Mouse (Mus musculus) hindbrain, embryonic 11.5 days (tissue): Measurements from ENCODE around the gene Thada. TPM values are rescaled to one million over a fixed set of nuclear protein-coding genes. Genes with fewer than 3 reads are reported as not detected.

Experiments
- ATAC-seq: fragments of 200-750 bp; cut with Nextera tagmentation; 2 replicates; pipeline ENCODE4 v1.8.0; 2017; ENCODE audit warnings: mild to moderate bottlenecking, moderate TSS enrichment, moderate library complexity; ENCODE audit not compliant: low FRiP score
- DNase-seq: peaks from one replicate; pipeline ENCODE4 v3.0.0-alpha.2; 2015; ENCODE audit warnings: low spot score
- H3K27ac ChIP-seq: fragments of 300-500 bp; sonication (generic); 2 replicates; pipeline ENCODE4 v1.5.1; 2014; ENCODE audit warnings: mild to moderate bottlenecking, low read depth, low read length
- H3K27me3 ChIP-seq: fragments of 300-500 bp; sonication (generic); 2 replicates; pipeline ENCODE4 v1.6.1; 2014; ENCODE audit warnings: mild to moderate bottlenecking, low read length, moderate library complexity, mixed read lengths; ENCODE audit not compliant: control insufficient read depth, insufficient read depth
- H3K36me3 ChIP-seq: fragments of 300-500 bp; sonication (generic); 2 replicates; pipeline ENCODE4 v1.6.1; 2014; ENCODE audit warnings: mild to moderate bottlenecking, low read length, moderate library complexity, mixed read lengths; ENCODE audit not compliant: control insufficient read depth, insufficient read depth
- H3K4me1 ChIP-seq: fragments of 300-500 bp; sonication (generic); replicated peaks from 2 replicates; pipeline ENCODE4 v1.6.1; 2014; ENCODE audit warnings: low read length, mixed read lengths; ENCODE audit not compliant: control insufficient read depth, insufficient read depth
- H3K4me2 ChIP-seq: fragments of 300-500 bp; sonication (generic); replicated peaks from 2 replicates; pipeline ENCODE4 v1.6.1; 2014; ENCODE audit warnings: mild to moderate bottlenecking, low read depth, low read length
- H3K4me3 ChIP-seq: fragments of 300-500 bp; sonication (generic); 2 replicates; pipeline ENCODE4 v1.5.1; 2014; ENCODE audit warnings: low read depth, low read length
- H3K9ac ChIP-seq: fragments of 300-500 bp; sonication (generic); 2 replicates; pipeline ENCODE4 v1.6.1; 2014; ENCODE audit warnings: low read depth, low read length
- H3K9me3 ChIP-seq: fragments of 300-500 bp; sonication (generic); 2 replicates; pipeline ENCODE4 v1.6.1; 2016; ENCODE audit warnings: low read length; ENCODE audit not compliant: control insufficient read depth
- WGBS: fragments of 180-500 bp; shearing (Covaris S2); extraction: QIAGEN DNeasy Blood & Tissue Kit; methylation state at CpG from one replicate; pipeline ENCODE4 v1.1.7; 2014; 5-methylcytosine and 5-hydroxymethylcytosine counted together
- polyA plus RNA-seq: library from polyadenylated mRNA; unstranded; fragments of >200 nt; fragmentation: Nextera tagmentation; extraction: Ambion mirVana; gene quantifications from 2 replicates; pipeline ENCODE4 v1.2.1, GENCODE M21; 2014

Gene Thada
- polyA plus RNA-seq, 1 experiment from 2014 or later: 13.1 TPM

DNA sequence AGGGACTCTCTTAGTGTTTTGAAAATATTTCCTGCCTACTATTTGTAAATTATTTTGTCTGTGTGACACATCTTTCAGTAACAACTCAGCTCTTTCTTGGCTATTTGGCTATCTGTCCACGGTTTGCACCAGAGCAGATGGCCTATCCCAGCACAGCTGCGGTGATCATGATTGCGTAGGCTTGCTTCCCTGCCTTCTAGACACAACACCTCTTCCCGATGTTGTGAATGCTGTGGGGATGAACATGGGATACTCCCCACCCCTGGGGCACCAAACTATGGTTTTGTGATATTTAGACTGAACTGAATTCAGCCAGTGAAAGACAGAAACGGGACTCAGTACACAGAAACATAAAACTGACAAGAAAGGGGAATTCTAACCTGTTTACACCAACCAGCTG, 144.7 kb downstream of the Thada start:
- Histone ChIP-seq H3K27me3 (no peaks in the 10 kb centered on the region), H3K4me3 (no peak overlapping the region), H3K4me1 (no peaks in the 10 kb centered on the region), H3K36me3 (no peaks in the 10 kb centered on the region), H3K9ac (no peak overlapping the region), H3K9me3 (no peaks in the 10 kb centered on the region), H3K4me2 (no peak overlapping the region), H3K27ac (no peak overlapping the region)
- ATAC-seq (no peak), DNase-seq (no peak)
- 89% methylated on average over 5 of the region's 5 CpGs for WGBS

DNA sequence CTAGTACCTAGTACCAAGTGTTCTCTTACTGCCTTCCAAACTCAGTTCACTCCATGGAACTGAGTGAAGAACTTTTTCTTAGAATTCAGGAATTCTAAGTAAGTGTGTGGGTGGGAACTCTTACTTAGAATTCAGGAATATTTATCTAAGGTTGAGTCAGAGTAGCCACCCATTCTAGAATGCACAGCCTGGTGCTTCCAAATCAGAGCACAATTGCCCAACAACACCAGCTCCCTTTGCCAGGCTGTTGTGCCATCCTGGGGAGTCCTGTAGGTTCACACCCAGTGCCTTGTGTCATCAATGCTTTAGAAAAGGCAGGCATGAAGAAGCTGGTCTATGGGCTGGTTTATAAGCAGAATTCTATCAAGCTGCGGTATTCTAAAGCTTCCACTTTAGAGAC, 145.4 kb downstream of the Thada start:
- no peak overlapping the region for H3K4me2 ChIP-seq
- DNase-seq (no peak), ATAC-seq (no peak)
- H3K4me3 ChIP-seq: no peak overlapping the region
- H3K9me3 ChIP-seq: no peaks in the 10 kb centered on the region
- H3K36me3 ChIP-seq: no peaks in the 10 kb centered on the region
- no peak overlapping the region for H3K9ac ChIP-seq
- no peak overlapping the region for H3K27ac ChIP-seq
- WGBS: 88% methylated on average over 1 of the region's 1 CpGs
- H3K4me1 ChIP-seq: no peaks in the 10 kb centered on the region
- no peaks in the 10 kb centered on the region for H3K27me3 ChIP-seq

DNA sequence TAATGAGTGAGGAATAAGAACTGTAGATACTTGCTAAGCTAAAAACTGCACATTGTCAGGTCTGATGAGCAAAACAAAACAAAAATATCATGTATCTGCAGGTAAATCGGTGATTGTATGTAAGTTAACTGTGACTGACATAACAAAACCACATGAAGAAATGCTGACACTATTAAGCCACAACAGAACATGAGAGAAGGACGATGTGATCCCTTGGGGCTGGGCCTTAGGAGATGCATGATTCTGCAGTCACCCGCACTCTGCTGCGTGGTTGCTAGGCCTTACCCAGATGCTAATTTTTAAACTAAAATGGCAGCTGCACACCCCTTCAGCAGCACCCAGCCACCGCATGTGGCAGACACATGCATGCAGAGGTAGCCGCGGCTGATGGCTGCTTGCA, 151.7 kb downstream of the Thada start:
- ATAC-seq: no peak
- Histone ChIP-seq H3K27me3 (no peaks in the 10 kb centered on the region), H3K4me3 (no peak overlapping the region), H3K36me3 (no peaks in the 10 kb centered on the region), H3K4me1 (no peaks in the 10 kb centered on the region), H3K9me3 (no peaks in the 10 kb centered on the region), H3K4me2 (no peak overlapping the region), H3K27ac (no peak overlapping the region), H3K9ac (no peak overlapping the region)
- 94% methylated on average over 7 of the region's 7 CpGs for WGBS
- no peak for DNase-seq

- Histone ChIP-seq H3K4me2 (no peak overlapping the region), H3K9ac (no peak overlapping the region), H3K4me1 (no peaks in the 10 kb centered on the region), H3K27ac (no peak overlapping the region), H3K4me3 (no peak overlapping the region), H3K36me3 (0 out of 2 replicates have a peak, but pooled peaks cover 4% of the 10 kb centered on the region), H3K9me3 (no peaks in the 10 kb centered on the region), H3K27me3 (no peaks in the 10 kb centered on the region)
- no peak for ATAC-seq
- no peak for DNase-seq
- WGBS: 83% methylated on average over 6 of the region's 6 CpGs
Observed at GRCm38 (mm10) chr17:84313494-84313893, 152.5 kb downstream of the Thada start.

- Histone ChIP-seq H3K4me3 (no peak overlapping the region), H3K27me3 (no peaks in the 10 kb centered on the region), H3K9me3 (no peaks in the 10 kb centered on the region), H3K9ac (no peak overlapping the region), H3K36me3 (peaks cover 5% of the 10 kb centered on the region; the same call in 1 of the 2 replicates), H3K4me2 (no peak overlapping the region), H3K4me1 (no peaks in the 10 kb centered on the region), H3K27ac (no peak overlapping the region)
- DNase-seq (no peak), ATAC-seq (no peak)
- 75% methylated on average over 1 of the region's 1 CpGs for WGBS
Observed at GRCm38 (mm10) chr17:84306151-84306550, 159.9 kb downstream of the Thada start.

DNA sequence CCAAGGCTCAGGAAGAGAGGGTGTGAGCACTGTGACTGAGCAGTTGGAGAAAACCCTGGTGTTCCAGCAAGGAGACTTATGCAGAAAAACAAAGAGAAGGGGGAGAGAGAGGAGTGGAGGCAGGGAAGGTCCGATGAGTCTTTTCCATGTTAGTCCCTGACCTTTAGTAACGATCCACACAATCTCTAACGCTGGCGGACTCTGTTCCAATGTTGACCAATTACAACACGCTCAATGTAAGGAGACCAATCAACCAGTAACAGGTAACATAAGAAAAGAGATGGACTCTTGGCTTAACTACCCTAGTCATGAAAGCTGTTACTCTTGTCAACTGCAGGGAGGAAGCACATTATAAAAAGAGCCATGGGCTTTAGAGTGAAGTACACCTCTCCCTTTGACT, 160.9 kb downstream of the Thada start:
- H3K9me3 ChIP-seq: no peaks in the 10 kb centered on the region
- WGBS: 93% methylated on average over 5 of the region's 5 CpGs

DNA sequence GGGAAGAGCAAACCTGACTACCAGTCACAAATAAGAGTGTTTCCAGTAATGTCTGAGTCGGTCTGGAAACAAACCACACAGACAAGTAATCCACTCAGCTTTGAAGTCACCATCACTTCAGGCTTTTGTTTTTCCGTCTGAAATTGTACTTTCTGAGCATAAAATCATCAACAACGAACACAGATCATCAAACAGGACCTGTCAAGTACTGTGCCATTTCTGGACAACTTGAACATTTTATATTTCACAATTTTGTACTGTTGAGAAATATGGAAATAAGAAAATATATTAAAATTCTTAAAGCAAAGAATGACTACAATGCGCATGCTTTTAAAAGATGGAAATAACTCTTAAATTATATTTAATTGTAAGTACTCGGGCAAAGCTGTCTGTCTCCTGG, 161.9 kb downstream of the Thada start:
- Histone ChIP-seq H3K36me3 (peaks cover 5% of the 10 kb centered on the region; the same call in 1 of the 2 replicates), H3K4me1 (no peaks in the 10 kb centered on the region), H3K4me2 (no peak overlapping the region), H3K27ac (no peak overlapping the region), H3K9ac (no peak overlapping the region), H3K9me3 (no peaks in the 10 kb centered on the region), H3K27me3 (no peaks in the 10 kb centered on the region), H3K4me3 (no peak overlapping the region)
- WGBS: 90% methylated on average over 5 of the region's 5 CpGs
- DNase-seq (no peak), ATAC-seq (no peak)

More for the DNA sequence above, 160.9 kb downstream of the Thada start:
- no peaks in the 10 kb centered on the region for H3K27me3 ChIP-seq
- H3K36me3 ChIP-seq: peaks cover 5% of the 10 kb centered on the region; the same call in 1 of the 2 replicates
- no peaks in the 10 kb centered on the region for H3K4me1 ChIP-seq
- no peak for ATAC-seq
- no peak overlapping the region for H3K4me3 ChIP-seq
- DNase-seq: no peak
- H3K9ac ChIP-seq: no peak overlapping the region
- H3K27ac ChIP-seq: no peak overlapping the region
- H3K4me2 ChIP-seq: no peak overlapping the region

- no peaks in the 10 kb centered on the region for H3K4me1 ChIP-seq
- H3K9me3 ChIP-seq: no peaks in the 10 kb centered on the region
- no peak overlapping the region for H3K27ac ChIP-seq
- H3K27me3 ChIP-seq: no peaks in the 10 kb centered on the region
- no peak overlapping the region for H3K4me2 ChIP-seq
- no peak overlapping the region for H3K9ac ChIP-seq
- no peak for ATAC-seq
- WGBS: 94% methylated on average over 6 of the region's 6 CpGs
- no peaks in the 10 kb centered on the region for H3K36me3 ChIP-seq
- no peak overlapping the region for H3K4me3 ChIP-seq
- no peak for DNase-seq
Observed at GRCm38 (mm10) chr17:84297976-84298375, 168.0 kb downstream of the Thada start.

- Histone ChIP-seq H3K9ac (no peak overlapping the region), H3K27me3 (no peaks in the 10 kb centered on the region)
Observed at GRCm38 (mm10) chr17:84293221-84293620, 172.8 kb downstream of the Thada start.

More at GRCm38 (mm10) chr17:84293221-84293620, 172.8 kb downstream of the Thada start:
- H3K4me3 ChIP-seq: no peak overlapping the region
- no peak overlapping the region for H3K4me2 ChIP-seq
- ATAC-seq (no peak), DNase-seq (no peak)
- WGBS: 89% methylated on average over 4 of the region's 4 CpGs
- no peaks in the 10 kb centered on the region for H3K36me3 ChIP-seq
- no peaks in the 10 kb centered on the region for H3K9me3 ChIP-seq
- H3K27ac ChIP-seq: no peak overlapping the region
- no peaks in the 10 kb centered on the region for H3K4me1 ChIP-seq
